Mouse (Mus musculus) midbrain, embryonic 16.5 days (tissue): ENCODE measurements around the gene Ascl1. TPM values are rescaled to one million over a fixed set of nuclear protein-coding genes. Genes with fewer than 3 reads are reported as not detected.

Source experiments
- ATAC-seq: fragments of 200-750 bp; cut with Nextera tagmentation; 2 replicates; pipeline ENCODE4 v1.8.0; 2017; ENCODE audit warnings: moderate TSS enrichment
- H3K27ac ChIP-seq: fragments of 300-500 bp; sonication (generic); 2 replicates; pipeline ENCODE4 v1.5.1; 2014; ENCODE audit warnings: mild to moderate bottlenecking, low read length, mixed read lengths
- H3K27me3 ChIP-seq: fragments of 300-500 bp; sonication (generic); 2 replicates; pipeline ENCODE4 v1.6.1; 2014; ENCODE audit warnings: low read depth, low read length, mixed read lengths; ENCODE audit not compliant: control insufficient read depth, insufficient read depth
- H3K36me3 ChIP-seq: fragments of 300-500 bp; sonication (generic); 2 replicates; pipeline ENCODE4 v1.6.1; 2014; ENCODE audit warnings: mild to moderate bottlenecking, low read length, moderate library complexity, mixed read lengths; ENCODE audit not compliant: control insufficient read depth, insufficient read depth
- H3K4me1 ChIP-seq: fragments of 300-500 bp; sonication (generic); 2 replicates; pipeline ENCODE4 v1.6.1; 2014; ENCODE audit warnings: mild to moderate bottlenecking, low read length, mixed read lengths; ENCODE audit not compliant: control insufficient read depth, insufficient read depth
- H3K4me2 ChIP-seq: fragments of 300-500 bp; sonication (generic); 2 replicates; pipeline ENCODE4 v1.6.1; 2014; ENCODE audit warnings: mild to moderate bottlenecking, low read length, mixed read lengths
- H3K4me3 ChIP-seq: fragments of 300-500 bp; sonication (generic); 2 replicates; pipeline ENCODE4 v1.5.1; 2014; ENCODE audit warnings: low read depth, mild to moderate bottlenecking, low read length, moderate library complexity, mixed read lengths
- H3K9ac ChIP-seq: fragments of 300-500 bp; sonication (generic); 2 replicates; pipeline ENCODE4 v1.6.1; 2014; ENCODE audit warnings: low read depth, low read length, mixed read lengths
- H3K9me3 ChIP-seq: fragments of 300-500 bp; sonication (generic); replicated peaks from 2 replicates; pipeline ENCODE4 v1.6.1; 2014; ENCODE audit warnings: mild to moderate bottlenecking, low read length, mixed read lengths; ENCODE audit not compliant: control insufficient read depth, poor library complexity, severe bottlenecking
- WGBS: fragments of 180-500 bp; shearing (Covaris S2); extraction: QIAGEN DNeasy Blood & Tissue Kit; methylation state at CpG from one replicate; pipeline ENCODE4 v1.1.7; 2014; 5-methylcytosine and 5-hydroxymethylcytosine counted together
- polyA plus RNA-seq: library from polyadenylated mRNA; unstranded; fragments of >200 nt; fragmentation: Nextera tagmentation; extraction: Ambion mirVana; gene quantifications from 2 replicates; pipeline ENCODE4 v1.2.1, GENCODE M21; 2015

Gene Ascl1
- polyA plus RNA-seq, 1 experiment from 2014 or later: 8.1 TPM

GRCm38 (mm10) chr10:87501659-87502042 lies 8.2 kb upstream of the Ascl1 start:
- Histone ChIP-seq H3K4me3 (no peak overlapping the region; the same call in 1 of the 2 replicates), H3K4me2 (peak overlapping the region; percentile 52), H3K27me3 (no peaks in the 10 kb centered on the region; the same call in 1 of the 2 replicates), H3K9me3 (no peaks in the 10 kb centered on the region; the same call in 1 of the 2 replicates), H3K9ac (peak overlapping the region; percentile 23; the same call in 1 of the 2 replicates), H3K4me1 (peaks cover 14% of the 10 kb centered on the region), H3K36me3 (no peaks in the 10 kb centered on the region), H3K27ac (no peak overlapping the region)
- WGBS: 3% methylated on average over 7 of the region's 7 CpGs
- peak; percentile 63 for ATAC-seq

DNA sequence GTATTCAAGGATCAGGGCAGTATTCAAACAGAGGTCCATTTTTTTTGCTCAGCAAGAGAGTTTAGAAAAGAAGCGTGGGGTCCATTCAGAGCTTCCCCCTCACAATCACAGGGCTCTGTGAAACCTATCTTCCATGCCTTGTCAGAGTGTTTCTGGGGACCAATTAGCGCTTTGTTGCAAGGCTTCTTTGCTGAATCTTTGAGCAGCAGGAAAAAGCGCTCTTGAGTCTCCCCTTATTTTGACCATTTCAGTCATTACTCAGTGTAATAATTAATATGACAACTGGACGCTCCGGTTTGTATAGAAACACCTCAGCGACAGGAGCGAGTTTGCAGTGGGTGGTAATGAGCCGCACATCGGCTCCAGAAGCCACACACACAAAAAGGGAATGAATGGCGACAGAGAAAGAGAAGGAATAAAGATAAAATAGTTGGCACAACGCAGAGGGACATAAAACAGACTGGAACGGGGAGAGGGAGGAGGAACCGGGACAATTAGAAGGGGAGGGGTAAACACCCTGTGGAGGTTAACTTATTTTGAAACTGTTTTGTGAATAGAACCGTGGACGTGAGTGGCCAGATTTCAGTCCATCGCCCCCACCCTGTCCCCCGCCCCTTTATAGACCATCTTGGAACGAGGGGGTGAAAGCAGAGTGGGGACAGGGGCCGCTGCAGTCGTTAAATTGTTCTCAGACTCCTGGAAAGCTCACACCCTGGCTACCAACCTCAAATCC lies 7.6 kb upstream of the Ascl1 start:
- peak; percentile 22; the same call in 1 of the 2 replicates for ATAC-seq
- Histone ChIP-seq H3K4me1 (peaks cover 14% of the 10 kb centered on the region), H3K36me3 (no peaks in the 10 kb centered on the region), H3K27me3 (no peaks in the 10 kb centered on the region; the same call in 1 of the 2 replicates), H3K4me2 (peak overlapping the region; percentile 52), H3K9me3 (no peaks in the 10 kb centered on the region; the same call in 1 of the 2 replicates), H3K4me3 (peak overlapping the region; percentile 23), H3K9ac (peak overlapping the region; percentile 40; the same call in 1 of the 2 replicates), H3K27ac (no peak overlapping the region)
- 4% methylated on average over 19 of the region's 20 CpGs for WGBS

GRCm38 (mm10) chr10:87497056-87497455 lies 3.6 kb upstream of the Ascl1 start:
- Histone ChIP-seq H3K27me3 (no peaks in the 10 kb centered on the region; the same call in 1 of the 2 replicates), H3K4me1 (peaks cover 32% of the 10 kb centered on the region), H3K36me3 (no peaks in the 10 kb centered on the region), H3K4me2 (no peak overlapping the region), H3K4me3 (no peak overlapping the region), H3K27ac (no peak overlapping the region), H3K9ac (no peak overlapping the region), H3K9me3 (no peaks in the 10 kb centered on the region; the same call in 1 of the 2 replicates)
- WGBS: 97% methylated on average over 2 of the region's 2 CpGs
- ATAC-seq: no peak

GRCm38 (mm10) chr10:87494596-87494995 lies 1.1 kb upstream of the Ascl1 start:
- peak overlapping the region; percentile 91; the same call in 1 of the 2 replicates for H3K27ac ChIP-seq

GRCm38 (mm10) chr10:87494176-87494575 lies 716 bp upstream of the Ascl1 start:
- H3K4me1 ChIP-seq: peaks cover 32% of the 10 kb centered on the region
- no peaks in the 10 kb centered on the region; the same call in 1 of the 2 replicates for H3K27me3 ChIP-seq
- H3K4me3 ChIP-seq: peak overlapping the region; percentile 86
- WGBS: 1% methylated on average over 4 of the region's 4 CpGs
- H3K9ac ChIP-seq: peak overlapping the region; percentile 78
- ATAC-seq: 0 out of 2 replicates have a peak, but pooled peaks have one; percentile 9
- H3K27ac ChIP-seq: peak overlapping the region; percentile 91
- H3K9me3 ChIP-seq: no peaks in the 10 kb centered on the region; the same call in 1 of the 2 replicates
- no peaks in the 10 kb centered on the region for H3K36me3 ChIP-seq
- peak overlapping the region; percentile 73 for H3K4me2 ChIP-seq

More at GRCm38 (mm10) chr10:87494596-87494995, 1.1 kb upstream of the Ascl1 start:
- ATAC-seq: peak; percentile 72
- WGBS: 0% methylated on average over 18 of the region's 18 CpGs
- Histone ChIP-seq H3K36me3 (no peaks in the 10 kb centered on the region), H3K27me3 (no peaks in the 10 kb centered on the region; the same call in 1 of the 2 replicates), H3K4me3 (peak overlapping the region; percentile 86), H3K9ac (peak overlapping the region; percentile 23), H3K4me1 (peaks cover 28% of the 10 kb centered on the region), H3K4me2 (peak overlapping the region; percentile 73), H3K9me3 (no peaks in the 10 kb centered on the region; the same call in 1 of the 2 replicates)

DNA sequence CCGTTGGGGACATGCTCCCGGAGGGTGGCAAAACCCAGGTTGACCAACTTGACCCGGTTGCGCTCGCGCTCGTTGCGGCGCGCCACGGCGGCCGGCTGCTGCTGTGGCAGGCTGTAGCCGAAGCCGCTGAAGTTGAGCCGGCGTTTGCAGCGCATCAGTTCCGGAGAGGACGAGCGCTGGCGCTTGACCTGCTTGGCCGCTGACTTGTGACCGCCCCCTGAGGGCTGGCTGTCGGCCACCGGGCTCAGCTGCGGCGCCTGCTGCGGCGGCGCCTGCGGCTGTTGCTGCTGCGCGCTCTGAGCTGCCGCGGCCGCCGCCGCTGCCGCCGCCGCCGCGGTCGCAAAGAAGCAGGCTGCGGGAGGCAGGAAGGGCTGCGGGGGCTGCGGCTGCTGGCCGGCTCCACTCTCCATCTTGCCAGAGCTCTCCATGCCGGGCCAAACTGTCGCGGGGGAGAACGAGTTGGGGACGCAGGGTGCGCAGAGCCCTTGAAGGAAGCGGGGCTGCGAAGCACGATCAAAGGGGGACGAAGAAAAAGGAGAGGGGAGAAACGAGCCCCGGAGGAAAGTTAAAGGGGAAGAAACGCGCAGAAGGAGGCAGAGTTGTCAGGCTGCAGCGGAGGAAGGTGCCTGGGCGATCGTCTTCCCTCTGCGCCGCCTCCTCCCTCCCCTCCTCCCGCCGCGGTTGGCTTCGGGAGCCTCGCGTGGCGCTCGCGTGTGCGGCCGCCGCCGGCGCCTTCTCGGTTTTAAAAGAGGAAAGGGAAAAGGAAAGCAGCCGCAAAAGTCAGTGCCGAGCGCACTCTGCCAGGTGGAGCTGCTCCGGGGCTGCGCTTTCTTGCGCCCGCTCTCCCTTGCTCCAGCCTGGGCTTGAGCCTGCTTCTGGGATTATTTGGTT lies 554 bp downstream of the Ascl1 start:
- H3K36me3 ChIP-seq: no peaks in the 10 kb centered on the region
- peak overlapping the region; percentile 73 for H3K4me2 ChIP-seq
- H3K27ac ChIP-seq: peak overlapping the region; percentile 91
- peak overlapping the region; percentile 86 for H3K4me3 ChIP-seq
- under 1% methylated on average over 80 of the region's 90 CpGs for WGBS
- H3K9ac ChIP-seq: peak overlapping the region; percentile 78
- peaks cover 44% of the 10 kb centered on the region for H3K4me1 ChIP-seq
- H3K27me3 ChIP-seq: no peaks in the 10 kb centered on the region; the same call in 1 of the 2 replicates
- no peaks in the 10 kb centered on the region for H3K9me3 ChIP-seq
- peak; percentile 11 for ATAC-seq

DNA sequence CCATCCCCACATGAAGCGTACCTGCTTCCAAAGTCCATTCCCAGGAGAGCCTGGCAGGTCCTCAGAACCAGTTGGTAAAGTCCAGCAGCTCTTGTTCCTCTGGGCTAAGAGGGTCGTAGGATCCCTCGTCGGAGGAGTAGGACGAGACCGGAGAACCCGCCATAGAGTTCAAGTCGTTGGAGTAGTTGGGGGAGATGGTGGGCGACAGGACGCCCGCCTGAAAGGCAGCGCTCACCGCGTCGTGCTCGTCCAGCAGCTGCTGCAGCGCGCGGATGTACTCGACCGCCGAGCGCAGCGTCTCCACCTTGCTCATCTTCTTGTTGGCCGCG lies 1.2 kb downstream of the Ascl1 start:
- Histone ChIP-seq H3K9ac (peak overlapping the region; percentile 78), H3K4me2 (peak overlapping the region; percentile 73), H3K4me3 (peak overlapping the region; percentile 86), H3K9me3 (no peaks in the 10 kb centered on the region), H3K4me1 (peaks cover 48% of the 10 kb centered on the region), H3K36me3 (no peaks in the 10 kb centered on the region), H3K27me3 (no peaks in the 10 kb centered on the region; the same call in 1 of the 2 replicates), H3K27ac (peak overlapping the region; percentile 91)
- no peak; the same call in 1 of the 2 replicates for ATAC-seq
- WGBS: 0% methylated on average over 26 of the region's 26 CpGs

GRCm38 (mm10) chr10:87491485-87492040 lies 1.9 kb downstream of the Ascl1 start:
- Histone ChIP-seq H3K27ac (peak overlapping the region; percentile 91), H3K4me3 (peak overlapping the region; percentile 86), H3K9ac (peak overlapping the region; percentile 78), H3K4me1 (peaks cover 48% of the 10 kb centered on the region), H3K9me3 (no peaks in the 10 kb centered on the region), H3K27me3 (no peaks in the 10 kb centered on the region; the same call in 1 of the 2 replicates), H3K4me2 (peak overlapping the region; percentile 73), H3K36me3 (no peaks in the 10 kb centered on the region)
- no peak for ATAC-seq
- WGBS: under 1% methylated on average over 11 of the region's 11 CpGs
